ENCODE assay signal across 8 mouse cellular contexts in the genomic region with DNA sequence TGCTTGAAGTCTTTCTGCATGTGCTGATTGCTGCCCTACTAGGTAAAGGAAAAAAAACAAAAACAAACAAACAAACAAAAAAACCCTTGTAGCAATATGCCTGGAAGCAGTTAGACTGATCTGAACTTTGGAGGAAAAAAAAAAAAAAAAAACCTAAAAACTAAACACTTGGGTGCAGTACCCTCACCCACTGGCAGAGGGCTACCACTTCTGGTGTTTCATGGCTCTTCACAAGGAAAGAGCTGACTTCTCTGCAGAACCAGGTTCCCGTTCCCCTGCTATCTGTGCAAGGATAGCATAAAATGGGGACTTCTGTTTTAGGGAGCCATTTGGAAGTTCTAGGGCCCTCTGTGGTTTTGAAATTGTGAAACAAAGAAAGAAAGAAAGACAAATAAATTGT. TPM values are rescaled to one million over a fixed set of nuclear protein-coding genes. Genes with fewer than 3 reads are reported as not detected.
DNase-seq lines count a peak whose midpoint lies in the region; TF ChIP-seq lines count a peak whose summit lies in the region.

No protein-coding gene starts in this region.

- no peaks in the 10 kb centered on the region for H3K9me3 ChIP-seq in embryonic facial prominence, embryonic 10.5 days

- H3K36me3 ChIP-seq in embryonic facial prominence, embryonic 10.5 days (replicated peaks), result no peaks in the 10 kb centered on the region

- no peaks in the 10 kb centered on the region for H3K27me3 ChIP-seq in embryonic facial prominence, embryonic 10.5 days (replicated peaks; ENCODE audit: low read depth, poor library complexity, severe bottlenecking)

- intact Hi-C loops in left cerebral cortex, adult 2 months (cut with DNase I), result loop anchor here (10.0 kb wide), 1 partner anchor 1522 kb away; no protein-coding TSS in a partner anchor
- intact Hi-C loops in left cerebral cortex, postnatal 25 days (cut with DNase I), result loop anchor here (5.0 kb wide), 2 partner anchors 1350 to 1525 kb away; no protein-coding TSS in a partner anchor

- no peak overlapping the region for H3K27ac ChIP-seq in left cerebral cortex, adult 2 months
- H3K27ac ChIP-seq in embryonic facial prominence, embryonic 10.5 days (replicated peaks), result no peak overlapping the region

- peak; percentile 3 for DNase-seq in cerebellum, adult 8-10 months
- no peak for DNase-seq in cerebellum, adult 9-11 months
- peak in 1 of 2 experiments; percentile 17 for DNase-seq in left cerebral cortex, adult 2 months (ENCODE audit: extremely low spot score in 1 of 2, low spot score in 2 of 2)
- no peak for DNase-seq in left cerebral cortex, adult 8-10 months (ENCODE audit: low spot score in 2 of 2)
- peak; percentile 8 for DNase-seq in T-cell, adult 2 months (ENCODE audit: low spot score)
- peak; percentile 63 for DNase-seq in embryonic facial prominence, embryonic 10.5 days (ENCODE audit: low spot score)
- peak; percentile 16 to 34 for DNase-seq in left cerebral cortex, postnatal 25 days (ENCODE audit: low spot score in 2 of 2)
- peak; percentile 59 for DNase-seq in right cerebral cortex, postnatal 4 days

- TF ChIP-seq CTCF in left cerebral cortex, adult 2 months (IDR thresholded peaks at IDR 0.05), result peak; percentile 65

- H3K4me3 ChIP-seq in left cerebral cortex, adult 2 months, result no peak overlapping the region
- H3K4me3 ChIP-seq in embryonic facial prominence, embryonic 10.5 days, result no peak overlapping the region

- no peaks in the 10 kb centered on the region for H3K4me1 ChIP-seq in embryonic facial prominence, embryonic 10.5 days

- WGBS in embryonic facial prominence, embryonic 10.5 days, result 31% methylated on average over 1 of the region's 1 CpGs

RNA-seq across cellular contexts. Expression of a gene that starts 52.2 kb away (rescaled TPM):
- total RNA-seq in left cerebral cortex, adult 2 months (2021), result 10 to 100 TPM; 37.3 to 41.0 TPM
- total RNA-seq in left cerebral cortex, adult 8-10 months (2022), result 10 to 100 TPM; 36.1 to 41.6 (median 38.0) TPM
- 16.1 and 17.8 TPM in 2 replicates for polyA plus RNA-seq in embryonic facial prominence, embryonic 10.5 days (2016; fragmentation: Nextera tagmentation; extraction: Ambion mirVana)
- 10 to 100 TPM; 35.0 to 35.9 TPM for total RNA-seq in left cerebral cortex, postnatal 25 days (2021)

Comparison
In these comparisons a context has a peak if more than half of its experiments do, and no peak if none do; other contexts are left out.
1. DNase-seq: peak in cerebellum, adult 8-10 months (single experiment), T-cell, adult 2 months (single experiment), embryonic facial prominence, embryonic 10.5 days (single experiment), left cerebral cortex, postnatal 25 days (2 of 2) and right cerebral cortex, postnatal 4 days (single experiment); none in cerebellum, adult 9-11 months (single experiment) and left cerebral cortex, adult 8-10 months (0 of 2).